Mouse (Mus musculus): ENCODE data around the gene Setdb2.
"Not testable (repeated sequence)": the region's sequence is repeated elsewhere in the genome, so short reads cannot be mapped to it uniquely, and the experiment has no call there.

The Setdb2 gene

GRCm38 (mm10) chr14:59440558-59441471 lies at the start of gene Setdb2, which contains the start of gene Cab39l:
TSS of gene Setdb2 (minus strand) at chr14:59440884.
TSS of gene Cab39l (plus strand) at chr14:59440972.
- CTCF ChIA-PET, result no interaction called here

- CTCF ChIA-PET, result no interaction called here
Observed at GRCm38 (mm10) chr14:59485247-59485810, 44.6 kb upstream of the Setdb2 start.

- CTCF ChIA-PET, result no interaction called here
Observed at GRCm38 (mm10) chr14:59478699-59479098, 38.0 kb upstream of the Setdb2 start.

- CTCF ChIA-PET, result no interaction called here
Observed at GRCm38 (mm10) chr14:59470781-59471180, 30.1 kb upstream of the Setdb2 start.

GRCm38 (mm10) chr14:59467798-59468197 lies 27.1 kb upstream of the Setdb2 start:
- CTCF ChIA-PET, result no interaction called here

- CTCF ChIA-PET, result no interaction called here
Observed at GRCm38 (mm10) chr14:59466503-59466902, 25.8 kb upstream of the Setdb2 start.

- CTCF ChIA-PET, result interaction anchor here (0.7 kb wide), 1 partner anchor 10 kb away, joined by 3 read pairs; no protein-coding TSS in a partner anchor
Observed at GRCm38 (mm10) chr14:59447981-59448380, 7.3 kb upstream of the Setdb2 start.

- CTCF ChIA-PET, result no interaction called here
Observed at GRCm38 (mm10) chr14:59445421-59445820, 4.7 kb upstream of the Setdb2 start.

GRCm38 (mm10) chr14:59441472-59441805 lies 755 bp upstream of the Setdb2 start:
- CTCF ChIA-PET, result interaction anchor here (0.7 kb wide), 1 partner anchor 29 kb away, joined by 8 read pairs; no protein-coding TSS in a partner anchor

- CTCF ChIA-PET, result no interaction called here
Observed at GRCm38 (mm10) chr14:59440039-59440438, 645 bp downstream of the Setdb2 start.

GRCm38 (mm10) chr14:59438505-59438904 lies 2.2 kb downstream of the Setdb2 start:
- CTCF ChIA-PET, result no interaction called here

GRCm38 (mm10) chr14:59437398-59437797 lies 3.3 kb downstream of the Setdb2 start:
- CTCF ChIA-PET, result interaction anchor here (0.6 kb wide), 2 partner anchors 11 to 52 kb away, joined by 3 read pairs; no protein-coding TSS in a partner anchor

- CTCF ChIA-PET, result interaction anchor here (0.6 kb wide), 1 partner anchor 153 kb away, joined by 5 read pairs; no protein-coding TSS in a partner anchor
Observed at GRCm38 (mm10) chr14:59435206-59435605, 5.5 kb downstream of the Setdb2 start.

- CTCF ChIA-PET, result interaction anchor here (0.6 kb wide), 1 partner anchor 90 kb away, joined by 3 read pairs; no protein-coding TSS in a partner anchor
Observed at GRCm38 (mm10) chr14:59433902-59434301, 6.8 kb downstream of the Setdb2 start.

GRCm38 (mm10) chr14:59430556-59430955 lies 10.1 kb downstream of the Setdb2 start:
- CTCF ChIA-PET, result no interaction called here

- CTCF ChIA-PET, result no interaction called here
Observed at GRCm38 (mm10) chr14:59422912-59423663, 17.6 kb downstream of the Setdb2 start.

- CTCF ChIA-PET, result no interaction called here
Observed at GRCm38 (mm10) chr14:59418171-59418570, 22.5 kb downstream of the Setdb2 start.

GRCm38 (mm10) chr14:59414979-59415378 lies 25.7 kb downstream of the Setdb2 start:
- CTCF ChIA-PET, result not testable (repeated sequence)

GRCm38 (mm10) chr14:59396999-59397398 lies 43.7 kb downstream of the Setdb2 start:
- CTCF ChIA-PET, result no interaction called here

GRCm38 (mm10) chr14:59395281-59395680 lies 45.4 kb downstream of the Setdb2 start, which contains the start of gene Phf11c:
TSS of gene Phf11c (minus strand) at chr14:59395381.
- CTCF ChIA-PET, result no interaction called here

GRCm38 (mm10) chr14:59390181-59390580 lies 50.5 kb downstream of the Setdb2 start:
- CTCF ChIA-PET, result not testable (repeated sequence)

GRCm38 (mm10) chr14:59389532-59389931 lies 51.2 kb downstream of the Setdb2 start:
- CTCF ChIA-PET, result no interaction called here

All from spleen, embryonic (tissue).